Comparison of ENCODE assay signal across 10 mouse cellular contexts in the genomic region with DNA sequence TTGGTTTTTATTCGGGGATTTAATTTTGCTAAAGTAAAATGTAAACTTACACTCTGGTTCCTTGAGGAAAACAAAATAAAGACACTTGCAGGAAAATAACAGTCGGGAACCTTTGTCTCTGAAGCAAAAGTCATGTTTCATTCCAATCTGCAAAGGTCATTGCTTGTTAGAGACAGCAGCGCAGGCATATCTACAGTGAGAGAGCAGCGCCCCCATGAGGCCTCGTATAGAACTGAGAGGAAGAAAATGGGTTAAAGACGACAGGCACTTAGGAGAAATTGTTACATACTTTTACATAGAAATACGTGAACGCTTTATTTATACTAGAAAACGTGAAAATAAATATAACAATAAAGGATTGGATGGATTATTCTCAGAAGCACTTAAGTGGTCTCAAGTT.
DNase-seq lines count a peak whose midpoint lies in the region.
"Had no signal": no experiment of that assay in that cellular context is flagged by ENCODE, and none has a peak within 500 bp of the region (broad histone marks: within the 10 kb centered on the region; RNA-seq: fewer than 3 reads in every experiment).

No protein-coding gene starts in this region.

- no peak overlapping the region for H3K27ac ChIP-seq in forebrain, embryonic 10.5 days
- H3K27ac ChIP-seq: embryonic facial prominence, embryonic 12.5 days; liver, embryonic 15.5 days had no signal

- H3K4me3 ChIP-seq in forebrain, embryonic 10.5 days: no peak overlapping the region
- H3K4me3 ChIP-seq: embryonic facial prominence, embryonic 12.5 days; liver, embryonic 15.5 days had no signal

- 31% methylated on average over 9 of the region's 9 CpGs for WGBS in forebrain, embryonic 10.5 days

- DNase-seq in kidney, adult 9 months: peak; percentile 6
- DNase-seq in kidney, adult 11 months: no peak
- DNase-seq in ES-CJ7 (ENCODE audit: low read depth, low spot score): peak; percentile 56
- DNase-seq in c-Kit-positive CD71-negative TER-119-negative erythroid progenitor cells, embryonic 14.5 days (ENCODE audit: low read depth): peak; percentile 2
- DNase-seq in frontal cortex, postnatal 36 days (ENCODE audit: low spot score in 2 of 2): peak; percentile 27 to 39
- DNase-seq in layer of hippocampus, postnatal 25 days (ENCODE audit: extremely low spot score in 1 of 2, low spot score in 1 of 2): peak; percentile 14 to 60
- DNase-seq in right cerebral cortex, postnatal 4 days: peak; percentile 66
- no peak for DNase-seq in forebrain, embryonic 10.5 days (ENCODE audit: extremely low spot score, low spot score)

- H3K9me3 ChIP-seq in forebrain, embryonic 10.5 days: no peaks in the 10 kb centered on the region
- H3K9me3 ChIP-seq: embryonic facial prominence, embryonic 12.5 days; liver, embryonic 15.5 days had no signal

- H3K4me1 ChIP-seq in forebrain, embryonic 10.5 days: no peaks in the 10 kb centered on the region
- H3K4me1 ChIP-seq: embryonic facial prominence, embryonic 12.5 days; liver, embryonic 15.5 days had no signal

- H3K27me3 ChIP-seq in forebrain, embryonic 10.5 days (ENCODE audit: poor library complexity, severe bottlenecking): no peaks in the 10 kb centered on the region
- H3K27me3 ChIP-seq: embryonic facial prominence, embryonic 12.5 days; liver, embryonic 15.5 days had no signal

- no peaks in the 10 kb centered on the region for H3K36me3 ChIP-seq in forebrain, embryonic 10.5 days (replicated peaks)
- H3K36me3 ChIP-seq: embryonic facial prominence, embryonic 12.5 days; liver, embryonic 15.5 days had no signal

Comparison
In these comparisons a context has a peak if more than half of its experiments do, and no peak if none do; other contexts are left out.
1. DNase-seq: peak in kidney, adult 9 months (single experiment), ES-CJ7 (single experiment), c-Kit-positive CD71-negative TER-119-negative erythroid progenitor cells, embryonic 14.5 days (single experiment), frontal cortex, postnatal 36 days (2 of 2), layer of hippocampus, postnatal 25 days (2 of 2) and right cerebral cortex, postnatal 4 days (single experiment); none in kidney, adult 11 months (single experiment) and forebrain, embryonic 10.5 days (single experiment).